Mouse (Mus musculus) testis, adult 2 months (tissue): ENCODE data around the gene Olfr713.

Experiments
- CTCF ChIP-seq: fragments of 200-500 bp; IDR thresholded peaks from 2 replicates; pipeline ENCODE4 v1.5.1; 2012; ENCODE audit warnings: low read depth, mild to moderate bottlenecking, inconsistent platforms, low read length, moderate library complexity; ENCODE audit not compliant: control insufficient read depth, insufficient read depth, insufficient replicate concordance
- POLR2A ChIP-seq: fragments of 200-500 bp; IDR thresholded peaks from 2 replicates; pipeline ENCODE4 v1.6.1; 2012; ENCODE audit warnings: low read depth, mild to moderate bottlenecking, inconsistent platforms, low read length, moderate library complexity; ENCODE audit not compliant: control insufficient read depth

DNA sequence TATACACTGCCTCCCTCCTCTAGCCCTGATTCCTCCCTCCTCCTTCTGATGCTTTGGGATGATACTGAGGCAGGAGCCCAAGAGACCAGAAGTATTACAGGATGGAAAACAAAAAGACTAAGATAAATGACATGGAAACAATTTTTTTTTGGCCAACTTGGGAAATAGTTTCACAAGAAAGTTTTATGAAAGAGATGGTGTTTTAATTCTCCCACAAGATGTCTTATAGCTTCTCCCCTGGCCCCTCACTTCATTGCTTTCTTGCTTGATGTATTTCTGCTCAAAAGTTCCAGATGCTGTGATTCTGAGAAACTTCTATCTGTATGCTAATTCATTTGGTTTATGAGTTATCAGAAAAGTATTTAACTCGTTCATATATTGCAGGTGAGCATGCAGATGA is 25.0 kb upstream of the Olfr713 start, which contains the start of gene Olfr2:
- TF ChIP-seq CTCF: no peak
- no peak for TF ChIP-seq POLR2A
